Comparison of ENCODE assay signal across 24 mouse cellular contexts in the genomic region with DNA sequence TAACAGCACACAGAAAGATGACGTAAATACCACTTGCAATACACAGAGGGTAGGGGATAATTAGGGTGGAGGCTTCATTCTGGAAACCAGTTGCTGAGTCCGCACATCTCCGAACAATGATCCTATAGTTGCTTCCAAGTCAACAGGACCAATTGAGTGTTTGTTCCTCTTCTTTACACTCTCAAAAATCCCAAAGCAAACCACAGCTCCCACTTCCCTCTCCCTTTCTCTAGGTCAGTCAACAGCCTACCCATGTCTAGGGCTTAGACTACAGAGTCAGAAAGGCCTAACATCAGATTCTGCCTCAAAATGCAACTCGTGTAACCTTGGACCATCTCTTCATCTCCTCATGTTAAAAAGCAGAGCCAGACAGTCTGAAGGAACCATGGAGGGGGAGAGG. TPM values are rescaled to one million over a fixed set of nuclear protein-coding genes. Genes with fewer than 3 reads are reported as not detected.
"Had no signal": no experiment of that assay in that cellular context is flagged by ENCODE, and none has a peak within 500 bp of the region (broad histone marks: within the 10 kb centered on the region; RNA-seq: fewer than 3 reads in every experiment).

No protein-coding gene starts in this region.

- H3K27me3 ChIP-seq: liver, embryonic 15.5 days; lung, embryonic 15.5 days; stomach, embryonic 15.5 days had no signal

- H3K36me3 ChIP-seq: liver, embryonic 15.5 days; lung, embryonic 15.5 days; stomach, embryonic 15.5 days had no signal

- H3K4me1 ChIP-seq: liver, embryonic 15.5 days; lung, embryonic 15.5 days; stomach, embryonic 15.5 days had no signal

- H3K4me2 ChIP-seq: liver, embryonic 11.5 days; liver, embryonic 15.5 days; lung, embryonic 15.5 days; midbrain, embryonic 11.5 days; stomach, embryonic 15.5 days had no signal

- ATAC-seq: intestine, postnatal 0 days had no signal

- H3K9me3 ChIP-seq: liver, embryonic 15.5 days; lung, embryonic 15.5 days; stomach, embryonic 15.5 days had no signal

- H3K4me3 ChIP-seq: layer of hippocampus, adult 2 months; liver, embryonic 15.5 days; lung, embryonic 15.5 days; stomach, embryonic 15.5 days had no signal

- H3K27ac ChIP-seq: kidney, postnatal 0 days; layer of hippocampus, adult 2 months; liver, embryonic 15.5 days; lung, embryonic 15.5 days; stomach, embryonic 15.5 days had no signal

- H3K9ac ChIP-seq: liver, embryonic 15.5 days; lung, embryonic 15.5 days; stomach, embryonic 15.5 days had no signal

- DNase-seq: kidney, adult 2 months; kidney, postnatal 25 days; layer of hippocampus, adult 9-11 months; lung, adult 18-20 months; lung, postnatal 14 days; lung, postnatal 4 days; midbrain, embryonic 14.5 days; right cerebral cortex, postnatal 4 days; spleen, adult 18-20 months; thymus, postnatal 25 days had no signal

RNA-seq across cellular contexts. Expression of gene Slc17a8, which starts 36.3 kb away (rescaled TPM):
- polyA plus RNA-seq: limb, embryonic 11.5 days; liver, embryonic 11.5 days; lung, embryonic 15.5 days; neural tube, embryonic 11.5 days; stomach, embryonic 15.5 days had no signal

RNA-seq across cellular contexts. Expression of gene Nr1h4, which starts 51.3 kb away (rescaled TPM):
- total RNA-seq: left cerebral cortex, postnatal 36 days; megakaryocyte-erythroid progenitor cell, adult 5-6 weeks; midbrain, postnatal 0 days had no signal
- polyA plus RNA-seq: limb, embryonic 11.5 days; midbrain, embryonic 14.5 days; midbrain, postnatal 0 days; neural tube, embryonic 11.5 days; neural tube, embryonic 14.5 days had no signal
